Mouse (Mus musculus) mouse embryonic stem cell (cell line): ENCODE measurements at regions not wholly inside any gene's neighbourhood (a gene's known extent, or its start where the extent isn't known, plus 50 kb on each side); places are given as distances from the start of the nearest gene placed in this dataset.

ENCODE experiments used
- in situ Hi-C, 2 experiments: fragments of 300-500 bp; cut with MboI; formaldehyde crosslinking; loops; 1 replicate in 1 of 2; 3 replicates in 1 of 2; pipeline ENCODE4 v1.14.3; 2019 to 2020; ENCODE audit warnings: low sequenced_read_pairs in 2 of 2, low pct_unique_long_range_greater_than_20kb in 1 of 2, mixed read lengths in 1 of 2; ENCODE audit not compliant: unreplicated experiment in 1 of 2

GRCm38 (mm10) chr3:35402666-35403065, 351.2 kb upstream of the Atp11b start:
- in situ Hi-C loops = no loop called here

GRCm38 (mm10) chr3:35403952-35404351, 350.0 kb upstream of the Atp11b start:
- in situ Hi-C loops = no loop called here

- in situ Hi-C loops = no loop called here
Observed at GRCm38 (mm10) chr3:35404492-35405390, 349.2 kb upstream of the Atp11b start.

- in situ Hi-C loops = no loop called here
Observed at GRCm38 (mm10) chr3:35405621-35406079, 348.3 kb upstream of the Atp11b start.

GRCm38 (mm10) chr3:35437687-35438086, 316.2 kb upstream of the Atp11b start:
- in situ Hi-C loops = no loop called here

GRCm38 (mm10) chr3:35462858-35463257, 291.0 kb upstream of the Atp11b start:
- in situ Hi-C loops = no loop called here

GRCm38 (mm10) chr3:35464212-35464911, 289.5 kb upstream of the Atp11b start:
- in situ Hi-C loops = no loop called here

GRCm38 (mm10) chr3:35465956-35466355, 287.9 kb upstream of the Atp11b start:
- in situ Hi-C loops = no loop called here

GRCm38 (mm10) chr3:35473351-35473750, 280.6 kb upstream of the Atp11b start:
- in situ Hi-C loops = no loop called here

- in situ Hi-C loops = no loop called here
Observed at GRCm38 (mm10) chr3:35474361-35474760, 279.5 kb upstream of the Atp11b start.

GRCm38 (mm10) chr3:35475326-35475725, 278.6 kb upstream of the Atp11b start:
- in situ Hi-C loops = loop anchor here (25.0 kb wide), 3 partner anchors 688 to 863 kb away; no protein-coding TSS in a partner anchor

GRCm38 (mm10) chr3:35480714-35481695, 272.9 kb upstream of the Atp11b start:
- in situ Hi-C loops = loop anchor here (10.0 to 25.0 kb wide), 5 partner anchors 156 to 869 kb away; no protein-coding TSS in a partner anchor

GRCm38 (mm10) chr3:35481841-35482240, 272.1 kb upstream of the Atp11b start:
- in situ Hi-C loops = loop anchor here (10.0 to 25.0 kb wide), 5 partner anchors 157 to 870 kb away; no protein-coding TSS in a partner anchor

- in situ Hi-C loops = loop anchor here (10.0 to 25.0 kb wide), 5 partner anchors 157 to 870 kb away; no protein-coding TSS in a partner anchor
Observed at GRCm38 (mm10) chr3:35482296-35482695, 271.6 kb upstream of the Atp11b start.

GRCm38 (mm10) chr3:35482759-35483158, 271.1 kb upstream of the Atp11b start:
- in situ Hi-C loops = loop anchor here (10.0 to 25.0 kb wide), 5 partner anchors 158 to 870 kb away; no protein-coding TSS in a partner anchor

GRCm38 (mm10) chr3:35496027-35496824, 257.7 kb upstream of the Atp11b start:
- in situ Hi-C loops = loop anchor here (25.0 kb wide), 3 partner anchors 709 to 884 kb away; no protein-coding TSS in a partner anchor

- in situ Hi-C loops = no loop called here
Observed at GRCm38 (mm10) chr3:35510314-35510713, 243.6 kb upstream of the Atp11b start.
